In the genomic region with DNA sequence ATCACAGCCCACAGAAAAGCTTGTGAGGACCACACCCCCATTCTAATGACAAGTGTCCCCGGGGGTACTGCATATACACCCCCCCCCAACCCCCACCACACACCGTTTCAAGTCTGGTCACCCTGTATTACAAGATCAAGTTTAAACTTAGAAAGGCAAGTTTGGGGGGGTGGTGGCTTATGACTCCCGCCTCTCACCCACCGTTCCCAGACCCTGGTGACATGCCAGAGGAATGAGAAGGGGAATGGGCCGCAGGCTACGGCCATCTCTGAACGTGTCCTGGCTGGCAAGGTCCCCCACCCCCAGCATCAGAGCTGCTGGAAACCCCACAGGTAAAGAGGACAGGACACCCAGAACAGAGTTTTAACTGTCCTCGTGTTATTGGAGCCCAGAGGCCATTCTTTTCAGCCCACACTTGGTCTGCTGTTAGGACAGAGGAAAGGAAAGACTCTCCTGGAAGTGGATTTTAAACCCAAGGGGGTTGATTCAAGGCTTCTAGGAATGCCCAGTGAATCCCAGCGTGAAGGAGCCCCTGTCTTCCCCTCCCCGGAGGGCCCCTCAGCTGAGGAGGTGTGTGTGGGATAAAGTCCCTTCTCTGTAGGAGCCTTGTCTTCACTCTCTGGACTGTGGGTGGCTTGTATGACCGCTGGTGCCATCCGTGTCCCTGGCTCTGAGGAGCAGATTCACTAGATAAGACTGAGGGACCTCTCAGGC, we compare ENCODE assay signal across 8 mouse cellular contexts. TPM values are rescaled to one million over a fixed set of nuclear protein-coding genes. Genes with fewer than 3 reads are reported as not detected.
DNase-seq lines count a peak whose midpoint lies in the region; ATAC-seq lines count a peak whose summit lies in the region.

No protein-coding gene starts in this region.

- H3K4me2 ChIP-seq in kidney, embryonic 16.5 days (replicated peaks; ENCODE audit: low read depth, low read length), result peak overlapping the region; percentile 92
- H3K4me2 ChIP-seq in hindbrain, embryonic 14.5 days (replicated peaks), result peak overlapping the region; percentile 63
- H3K4me2 ChIP-seq in midbrain, embryonic 14.5 days (ENCODE audit: low read length), result peak overlapping the region; percentile 87

- intact Hi-C loops in left cerebral cortex, postnatal 36 days (cut with DNase I), result loop anchor here (5.0 kb wide), 1 partner anchor 50 kb away; a partner anchor contains a TSS
- intact Hi-C loops in left cerebral cortex, postnatal 14 days (cut with DNase I), result loop anchor here (2.0 kb wide), 1 partner anchor 51 kb away; a partner anchor contains a TSS

- peak overlapping the region; percentile 89; the same call in 1 of the 2 replicates for H3K27ac ChIP-seq in kidney, embryonic 16.5 days (ENCODE audit: low read length)
- H3K27ac ChIP-seq in hindbrain, embryonic 14.5 days, result no peak overlapping the region
- H3K27ac ChIP-seq in midbrain, embryonic 14.5 days (replicated peaks; ENCODE audit: low read depth, low read length), result no peak overlapping the region

- WGBS in kidney, embryonic 16.5 days, result 20% methylated on average over 12 of the region's 12 CpGs
- WGBS in hindbrain, embryonic 14.5 days, result 30% methylated on average over 12 of the region's 12 CpGs
- 24% methylated on average over 12 of the region's 12 CpGs for WGBS in midbrain, embryonic 14.5 days

- ATAC-seq in kidney, embryonic 16.5 days (ENCODE audit: low FRiP score, low TSS enrichment), result no peak; the same call in 1 of the 2 replicates
- ATAC-seq in hindbrain, embryonic 14.5 days (ENCODE audit: low FRiP score), result no peak; the same call in 1 of the 2 replicates
- ATAC-seq in midbrain, embryonic 14.5 days (ENCODE audit: low FRiP score, low TSS enrichment), result peak; percentile 25; the same call in 1 of the 2 replicates

- H3K9ac ChIP-seq in kidney, embryonic 16.5 days (replicated peaks; ENCODE audit: low read length), result peak overlapping the region; percentile 95
- peak overlapping the region; percentile 84 for H3K9ac ChIP-seq in hindbrain, embryonic 14.5 days
- H3K9ac ChIP-seq in midbrain, embryonic 14.5 days (replicated peaks; ENCODE audit: low read length), result peak overlapping the region; percentile 87

- no peaks in the 10 kb centered on the region for H3K9me3 ChIP-seq in kidney, embryonic 16.5 days (ENCODE audit: low read length)
- H3K9me3 ChIP-seq in hindbrain, embryonic 14.5 days (ENCODE audit: control insufficient read depth, low read length), result no peaks in the 10 kb centered on the region
- no peaks in the 10 kb centered on the region for H3K9me3 ChIP-seq in midbrain, embryonic 14.5 days (ENCODE audit: control insufficient read depth, low read length)

- no peaks in the 10 kb centered on the region for H3K27me3 ChIP-seq in kidney, embryonic 16.5 days (ENCODE audit: insufficient read depth, low read length)
- H3K27me3 ChIP-seq in hindbrain, embryonic 14.5 days (ENCODE audit: control insufficient read depth, insufficient read depth, low read length), result no peaks in the 10 kb centered on the region
- no peaks in the 10 kb centered on the region for H3K27me3 ChIP-seq in midbrain, embryonic 14.5 days (ENCODE audit: control insufficient read depth, insufficient read depth, low read length)

- H3K36me3 ChIP-seq in kidney, embryonic 16.5 days (ENCODE audit: insufficient read depth, low read length), result no peaks in the 10 kb centered on the region
- H3K36me3 ChIP-seq in hindbrain, embryonic 14.5 days (replicated peaks; ENCODE audit: control insufficient read depth, insufficient read depth), result no peaks in the 10 kb centered on the region
- no peaks in the 10 kb centered on the region for H3K36me3 ChIP-seq in midbrain, embryonic 14.5 days (ENCODE audit: control insufficient read depth, insufficient read depth, low read length)

- peak overlapping the region; percentile 90 for H3K4me3 ChIP-seq in kidney, embryonic 16.5 days (ENCODE audit: low read length)
- peak overlapping the region; percentile 80 for H3K4me3 ChIP-seq in hindbrain, embryonic 14.5 days (replicated peaks; ENCODE audit: low read length)
- H3K4me3 ChIP-seq in midbrain, embryonic 14.5 days (replicated peaks; ENCODE audit: low read depth, low read length), result peak overlapping the region; percentile 88

- DNase-seq in kidney, adult 18-20 months, result no peak
- DNase-seq in cerebellum, postnatal 25 days, result peak; percentile 45 to 49
- DNase-seq in hindbrain, embryonic 14.5 days (ENCODE audit: low spot score), result no peak
- peak; percentile 30 for DNase-seq in midbrain, embryonic 14.5 days
- DNase-seq in left cerebral cortex, postnatal 36 days (ENCODE audit: low spot score in 2 of 2), result no peak
- DNase-seq in left cerebral cortex, postnatal 14 days (ENCODE audit: low spot score in 2 of 2), result no peak
- no peak for DNase-seq in gastrocnemius, postnatal 25 days

- peaks cover 34% of the 10 kb centered on the region for H3K4me1 ChIP-seq in kidney, embryonic 16.5 days (ENCODE audit: insufficient read depth, low read length)
- H3K4me1 ChIP-seq in hindbrain, embryonic 14.5 days (replicated peaks; ENCODE audit: control insufficient read depth, insufficient read depth, low read length), result peaks cover 33% of the 10 kb centered on the region
- H3K4me1 ChIP-seq in midbrain, embryonic 14.5 days (ENCODE audit: control insufficient read depth, insufficient read depth, low read length), result peaks cover 29% of the 10 kb centered on the region

RNA-seq across cellular contexts. Expression of a gene that starts 0.9 kb away (rescaled TPM):
- polyA plus RNA-seq in kidney, embryonic 16.5 days (2015; fragmentation: Nextera tagmentation; extraction: Ambion mirVana), result 60.5 and 67.2 TPM in 2 replicates
- polyA plus RNA-seq in hindbrain, embryonic 14.5 days (2014; fragmentation: Nextera tagmentation; extraction: Ambion mirVana), result 11.3 and 12.2 TPM in 2 replicates
- polyA plus RNA-seq in midbrain, embryonic 14.5 days (2014; fragmentation: Nextera tagmentation; extraction: Ambion mirVana), result 10.9 and 11.3 TPM in 2 replicates
- 10 to 100 TPM; 15.1 to 24.7 TPM for total RNA-seq in left cerebral cortex, postnatal 36 days (2021)
- 10 to 100 TPM; 20.8 to 22.1 TPM for total RNA-seq in left cerebral cortex, postnatal 14 days (2021)
- total RNA-seq in gastrocnemius, postnatal 25 days (2021), result 10 to 100 TPM; 70.0 to 78.1 TPM

RNA-seq across cellular contexts. Expression of a gene that starts 22.9 kb away (rescaled TPM):
- 27.3 and 27.5 TPM in 2 replicates for polyA plus RNA-seq in kidney, embryonic 16.5 days (2015; fragmentation: Nextera tagmentation; extraction: Ambion mirVana)
- polyA plus RNA-seq in hindbrain, embryonic 14.5 days (2014; fragmentation: Nextera tagmentation; extraction: Ambion mirVana), result 19.1 and 20.3 TPM in 2 replicates
- polyA plus RNA-seq in midbrain, embryonic 14.5 days (2014; fragmentation: Nextera tagmentation; extraction: Ambion mirVana), result 23.8 and 25.9 TPM in 2 replicates
- total RNA-seq in left cerebral cortex, postnatal 36 days (2021), result 10 to 100 TPM; 19.7 to 51.7 TPM
- total RNA-seq in left cerebral cortex, postnatal 14 days (2021), result 10 to 100 TPM; 27.4 to 27.7 TPM
- total RNA-seq in gastrocnemius, postnatal 25 days (2021), result 10 to 100 TPM; 13.8 to 14.1 TPM

RNA-seq across cellular contexts. Expression of a gene that starts 41.4 kb away (rescaled TPM):
- 0.94 and 2.1 TPM in 2 replicates for polyA plus RNA-seq in kidney, embryonic 16.5 days (2015; fragmentation: Nextera tagmentation; extraction: Ambion mirVana)
- polyA plus RNA-seq in hindbrain, embryonic 14.5 days (2014; fragmentation: Nextera tagmentation; extraction: Ambion mirVana), result 0.67 TPM in 1 of 2 replicates, not detected in the other
- not detected in 2 replicates for polyA plus RNA-seq in midbrain, embryonic 14.5 days (2014; fragmentation: Nextera tagmentation; extraction: Ambion mirVana)
- total RNA-seq in left cerebral cortex, postnatal 36 days (2021), result not detected
- total RNA-seq in left cerebral cortex, postnatal 14 days (2021), result not detected
- not detected for total RNA-seq in gastrocnemius, postnatal 25 days (2021)

RNA-seq across cellular contexts. Expression of a gene that starts 51.8 kb away (rescaled TPM):
- 1,527 and 1,553 TPM in 2 replicates for polyA plus RNA-seq in kidney, embryonic 16.5 days (2015; fragmentation: Nextera tagmentation; extraction: Ambion mirVana)
- 952 and 1,000 TPM in 2 replicates for polyA plus RNA-seq in hindbrain, embryonic 14.5 days (2014; fragmentation: Nextera tagmentation; extraction: Ambion mirVana)
- polyA plus RNA-seq in midbrain, embryonic 14.5 days (2014; fragmentation: Nextera tagmentation; extraction: Ambion mirVana), result 1,038 and 1,071 TPM in 2 replicates
- 100 to 1,000 TPM; 173 to 213 TPM for total RNA-seq in left cerebral cortex, postnatal 36 days (2021)
- 100 to 1,000 TPM; 286 to 303 TPM for total RNA-seq in left cerebral cortex, postnatal 14 days (2021)
- total RNA-seq in gastrocnemius, postnatal 25 days (2021), result 100 to 1,000 TPM; 558 to 572 TPM

RNA-seq across cellular contexts. Expression of a gene that starts 57.6 kb away (rescaled TPM):
- polyA plus RNA-seq in kidney, embryonic 16.5 days (2015; fragmentation: Nextera tagmentation; extraction: Ambion mirVana), result 44.3 and 48.8 TPM in 2 replicates
- polyA plus RNA-seq in hindbrain, embryonic 14.5 days (2014; fragmentation: Nextera tagmentation; extraction: Ambion mirVana), result 40.5 and 45.2 TPM in 2 replicates
- polyA plus RNA-seq in midbrain, embryonic 14.5 days (2014; fragmentation: Nextera tagmentation; extraction: Ambion mirVana), result 40.5 and 51.2 TPM in 2 replicates
- 10 to 100 TPM; 61.2 to 69.0 TPM for total RNA-seq in left cerebral cortex, postnatal 36 days (2021)
- total RNA-seq in left cerebral cortex, postnatal 14 days (2021), result 10 to 100 TPM; 64.0 to 69.7 TPM
- 10 to 100 TPM; 26.1 to 30.7 TPM for total RNA-seq in gastrocnemius, postnatal 25 days (2021)

Comparison
In these comparisons a context has a peak if more than half of its experiments do, and no peak if none do; other contexts are left out.
1. DNase-seq: peak in cerebellum, postnatal 25 days (2 of 2) and midbrain, embryonic 14.5 days (single experiment); none in kidney, adult 18-20 months (single experiment), hindbrain, embryonic 14.5 days (single experiment), left cerebral cortex, postnatal 36 days (0 of 2), left cerebral cortex, postnatal 14 days (0 of 2) and gastrocnemius, postnatal 25 days (single experiment).
2. Peak in every context shown above with its lines, with median percentiles within 50 percentile points of each other: H3K4me2 ChIP-seq, H3K4me3 ChIP-seq and H3K9ac ChIP-seq.